Mouse (Mus musculus): ENCODE data around the gene Plxna4. TPM values are rescaled to one million over a fixed set of nuclear protein-coding genes. Genes with fewer than 3 reads are reported as not detected.

Gene Plxna4
- polyA plus RNA-seq, 1 experiment: 3.5 TPM

DNA sequence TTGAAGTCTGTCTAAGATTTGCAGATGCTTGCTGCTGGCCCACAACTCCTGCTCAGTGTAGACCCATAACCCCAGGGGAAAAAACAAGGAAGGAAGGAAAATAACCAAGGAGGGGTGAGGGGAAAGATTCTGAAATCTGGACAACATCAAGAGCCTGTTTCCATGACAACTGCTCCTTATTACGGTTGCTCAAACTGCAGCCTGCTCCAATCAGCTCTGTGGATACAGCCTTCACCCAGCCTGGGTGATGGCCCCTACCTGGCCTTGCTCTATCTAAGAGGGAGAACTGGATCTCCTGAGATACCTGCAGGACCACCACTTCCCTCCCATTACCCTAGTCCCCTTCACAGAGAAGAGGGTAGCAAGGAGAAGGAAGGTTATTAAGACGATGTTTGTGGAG lies 143.6 kb downstream of the Plxna4 start:
- TF ChIP-seq FLI1 (IDR thresholded peaks at IDR 0.05; ENCODE audit: low read length) (no peak), GATA1 (IDR thresholded peaks at IDR 0.05; ENCODE audit: borderline replicate concordance, low read length) (no peak)
- H3K27me3 ChIP-seq (replicated peaks): peaks cover 9% of the 10 kb centered on the region
- peaks cover 18% of the 10 kb centered on the region for H3K4me1 ChIP-seq
- H3K4me3 ChIP-seq (replicated peaks): no peak overlapping the region
- no peaks in the 10 kb centered on the region for H3K9me3 ChIP-seq
- no peaks in the 10 kb centered on the region for H3K36me3 ChIP-seq (replicated peaks; ENCODE audit: low read length)

GRCm38 (mm10) chr6:32443679-32444078 lies 144.3 kb downstream of the Plxna4 start:
- TF ChIP-seq GATA1 (IDR thresholded peaks at IDR 0.05; ENCODE audit: borderline replicate concordance, low read length) (no peak), FLI1 (IDR thresholded peaks at IDR 0.05; ENCODE audit: low read length) (no peak)
- Histone ChIP-seq H3K36me3 (replicated peaks; ENCODE audit: low read length) (no peaks in the 10 kb centered on the region), H3K4me1 (peaks cover 25% of the 10 kb centered on the region), H3K9me3 (no peaks in the 10 kb centered on the region), H3K4me3 (replicated peaks) (no peak overlapping the region), H3K27me3 (replicated peaks) (peaks cover 8% of the 10 kb centered on the region)

DNA sequence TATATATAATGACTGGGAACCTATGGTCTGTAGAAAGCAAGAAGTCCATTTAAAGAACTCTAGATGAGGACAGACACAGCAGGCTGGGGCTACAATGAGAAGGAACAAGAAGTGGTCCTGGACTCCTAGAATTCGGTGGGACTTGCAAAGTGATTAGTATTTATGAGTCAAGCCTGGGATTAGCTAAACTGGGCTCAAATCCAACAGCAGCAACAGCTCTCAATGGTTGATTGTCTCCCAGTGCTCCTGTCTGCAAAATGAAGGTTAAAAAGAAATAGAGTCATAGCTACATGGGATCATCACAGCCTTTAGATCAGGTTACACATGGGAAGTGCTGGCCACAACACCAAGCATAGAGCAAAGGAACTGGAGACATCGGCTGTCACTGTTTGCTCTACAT lies 148.6 kb downstream of the Plxna4 start:
- H3K9me3 ChIP-seq: no peaks in the 10 kb centered on the region
- peaks cover 6% of the 10 kb centered on the region for H3K27me3 ChIP-seq (replicated peaks)
- H3K4me3 ChIP-seq (replicated peaks): no peak overlapping the region
- no peaks in the 10 kb centered on the region for H3K36me3 ChIP-seq (replicated peaks; ENCODE audit: low read length)
- TF ChIP-seq GATA1 (IDR thresholded peaks at IDR 0.05; ENCODE audit: borderline replicate concordance, low read length) (no peak), FLI1 (IDR thresholded peaks at IDR 0.05; ENCODE audit: low read length) (no peak)
- peaks cover 39% of the 10 kb centered on the region for H3K4me1 ChIP-seq

DNA sequence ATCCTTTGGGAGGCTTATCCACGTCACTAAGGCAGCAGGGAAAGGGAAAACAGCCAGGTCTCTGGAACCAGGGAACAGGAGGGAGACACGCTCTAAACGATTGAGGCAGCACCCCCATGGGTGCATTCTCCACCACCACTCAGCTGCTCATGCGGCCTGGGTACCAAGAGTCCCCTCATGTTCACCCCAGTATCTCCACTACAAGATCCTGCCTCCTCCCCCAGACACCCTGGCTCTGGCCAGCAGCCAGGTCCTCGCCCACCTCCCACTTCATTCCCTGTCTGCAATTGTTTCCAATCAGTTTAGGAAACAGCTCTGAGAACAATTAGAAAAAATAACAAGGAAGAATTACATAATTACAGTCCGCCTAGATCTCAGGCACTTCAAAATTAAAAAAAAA lies 150.8 kb downstream of the Plxna4 start:
- Histone ChIP-seq H3K9me3 (no peaks in the 10 kb centered on the region), H3K4me1 (peaks cover 39% of the 10 kb centered on the region), H3K36me3 (replicated peaks; ENCODE audit: low read length) (no peaks in the 10 kb centered on the region), H3K27me3 (replicated peaks) (peaks cover 8% of the 10 kb centered on the region), H3K4me3 (replicated peaks) (no peak overlapping the region)
- TF ChIP-seq GATA1 (IDR thresholded peaks at IDR 0.05; ENCODE audit: borderline replicate concordance, low read length) (no peak), FLI1 (IDR thresholded peaks at IDR 0.05; ENCODE audit: low read length) (no peak)

GRCm38 (mm10) chr6:32423124-32423523 lies 164.9 kb downstream of the Plxna4 start:
- Histone ChIP-seq H3K36me3 (replicated peaks; ENCODE audit: low read length) (peaks cover 3% of the 10 kb centered on the region), H3K9me3 (no peaks in the 10 kb centered on the region), H3K27me3 (replicated peaks) (no peaks in the 10 kb centered on the region), H3K4me3 (replicated peaks) (no peak overlapping the region), H3K4me1 (peaks cover 15% of the 10 kb centered on the region; the same call in 1 of the 2 replicates)
- TF ChIP-seq FLI1 (IDR thresholded peaks at IDR 0.05; ENCODE audit: low read length) (no peak), GATA1 (IDR thresholded peaks at IDR 0.05; ENCODE audit: borderline replicate concordance, low read length) (no peak)

DNA sequence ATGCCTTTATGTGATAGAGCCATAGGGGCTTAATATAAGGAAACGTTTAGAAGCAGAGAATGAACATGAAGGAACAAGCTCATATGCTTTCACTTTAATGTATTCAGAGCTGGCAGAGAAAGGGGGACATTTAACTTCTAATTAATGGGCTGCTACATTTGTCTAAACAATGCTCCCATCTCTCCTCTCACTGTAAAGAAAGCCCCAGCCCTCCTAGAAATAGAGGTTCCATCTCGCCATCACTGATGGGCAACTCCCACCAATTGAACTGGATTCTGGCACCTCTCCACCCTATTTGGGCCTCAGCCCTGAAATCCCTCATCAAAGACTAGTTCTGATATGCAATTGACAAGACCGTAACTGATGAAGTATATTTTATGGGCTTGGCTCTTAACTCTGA lies 167.4 kb downstream of the Plxna4 start:
- H3K36me3 ChIP-seq (replicated peaks; ENCODE audit: low read length): no peaks in the 10 kb centered on the region
- no peaks in the 10 kb centered on the region for H3K9me3 ChIP-seq
- TF ChIP-seq FLI1 (IDR thresholded peaks at IDR 0.05; ENCODE audit: low read length) (no peak), GATA1 (IDR thresholded peaks at IDR 0.05; ENCODE audit: borderline replicate concordance, low read length) (no peak)
- no peak overlapping the region for H3K4me3 ChIP-seq (replicated peaks)
- peaks cover 21% of the 10 kb centered on the region for H3K4me1 ChIP-seq
- no peaks in the 10 kb centered on the region for H3K27me3 ChIP-seq (replicated peaks)

GRCm38 (mm10) chr6:32417351-32417750 lies 170.6 kb downstream of the Plxna4 start:
- no peak for TF ChIP-seq GATA1 (IDR thresholded peaks at IDR 0.05; ENCODE audit: borderline replicate concordance, low read length)
- no peak for TF ChIP-seq FLI1 (IDR thresholded peaks at IDR 0.05; ENCODE audit: low read length)
- Histone ChIP-seq H3K4me3 (replicated peaks) (no peak overlapping the region), H3K4me1 (peaks cover 33% of the 10 kb centered on the region), H3K36me3 (replicated peaks; ENCODE audit: low read length) (no peaks in the 10 kb centered on the region), H3K9me3 (no peaks in the 10 kb centered on the region), H3K27me3 (replicated peaks) (no peaks in the 10 kb centered on the region)

DNA sequence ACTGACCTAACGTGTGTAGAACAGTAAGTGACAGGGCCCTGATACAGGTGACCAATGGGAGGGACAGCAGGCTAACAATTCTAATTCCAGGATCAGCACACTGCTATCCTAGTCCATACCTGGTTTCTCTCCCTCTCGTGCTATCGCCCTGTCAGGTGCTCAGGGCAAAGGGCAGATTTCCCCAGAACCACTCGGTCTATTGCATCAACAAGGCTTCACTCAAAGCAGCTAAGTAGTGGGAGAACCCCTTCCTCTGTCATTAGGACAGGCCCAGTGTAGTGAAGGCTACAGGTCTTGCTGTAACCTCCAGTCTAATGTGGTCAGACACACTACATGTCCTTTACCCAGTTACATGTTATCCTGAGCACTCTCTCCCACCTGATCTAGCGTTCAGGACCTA lies 176.7 kb downstream of the Plxna4 start:
- no peak overlapping the region for H3K4me3 ChIP-seq (replicated peaks)
- peaks cover 33% of the 10 kb centered on the region for H3K4me1 ChIP-seq
- no peaks in the 10 kb centered on the region for H3K36me3 ChIP-seq (replicated peaks; ENCODE audit: low read length)
- peaks cover 7% of the 10 kb centered on the region for H3K27me3 ChIP-seq (replicated peaks)
- no peaks in the 10 kb centered on the region for H3K9me3 ChIP-seq
- TF ChIP-seq FLI1 (IDR thresholded peaks at IDR 0.05; ENCODE audit: low read length) (no peak), GATA1 (IDR thresholded peaks at IDR 0.05; ENCODE audit: borderline replicate concordance, low read length) (no peak)

DNA sequence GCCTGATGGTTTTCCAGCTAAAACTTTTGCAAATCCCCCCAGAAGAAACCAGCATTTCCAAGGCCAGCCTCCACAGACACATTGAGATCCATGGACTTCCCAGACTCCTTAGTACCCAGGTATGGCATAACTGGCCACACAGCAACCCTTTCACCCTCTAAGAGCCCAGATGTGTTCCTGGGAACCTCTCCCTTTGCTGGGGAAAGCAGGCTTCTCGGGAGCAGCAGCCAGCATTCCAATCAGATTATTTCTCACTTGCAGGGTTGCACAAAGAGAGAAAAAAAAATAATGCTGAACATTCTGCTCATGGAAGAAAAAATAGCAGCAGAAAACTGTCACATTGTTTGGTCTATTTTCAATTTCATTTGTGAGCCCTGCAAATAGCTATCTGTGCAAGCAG lies 178.4 kb downstream of the Plxna4 start:
- H3K9me3 ChIP-seq: no peaks in the 10 kb centered on the region
- peaks cover 7% of the 10 kb centered on the region for H3K27me3 ChIP-seq (replicated peaks)
- no peak overlapping the region for H3K4me3 ChIP-seq (replicated peaks)
- no peak for TF ChIP-seq GATA1 (IDR thresholded peaks at IDR 0.05; ENCODE audit: borderline replicate concordance, low read length)
- TF ChIP-seq FLI1 (IDR thresholded peaks at IDR 0.05; ENCODE audit: low read length): no peak
- H3K36me3 ChIP-seq (replicated peaks; ENCODE audit: low read length): no peaks in the 10 kb centered on the region
- H3K4me1 ChIP-seq: peaks cover 22% of the 10 kb centered on the region

DNA sequence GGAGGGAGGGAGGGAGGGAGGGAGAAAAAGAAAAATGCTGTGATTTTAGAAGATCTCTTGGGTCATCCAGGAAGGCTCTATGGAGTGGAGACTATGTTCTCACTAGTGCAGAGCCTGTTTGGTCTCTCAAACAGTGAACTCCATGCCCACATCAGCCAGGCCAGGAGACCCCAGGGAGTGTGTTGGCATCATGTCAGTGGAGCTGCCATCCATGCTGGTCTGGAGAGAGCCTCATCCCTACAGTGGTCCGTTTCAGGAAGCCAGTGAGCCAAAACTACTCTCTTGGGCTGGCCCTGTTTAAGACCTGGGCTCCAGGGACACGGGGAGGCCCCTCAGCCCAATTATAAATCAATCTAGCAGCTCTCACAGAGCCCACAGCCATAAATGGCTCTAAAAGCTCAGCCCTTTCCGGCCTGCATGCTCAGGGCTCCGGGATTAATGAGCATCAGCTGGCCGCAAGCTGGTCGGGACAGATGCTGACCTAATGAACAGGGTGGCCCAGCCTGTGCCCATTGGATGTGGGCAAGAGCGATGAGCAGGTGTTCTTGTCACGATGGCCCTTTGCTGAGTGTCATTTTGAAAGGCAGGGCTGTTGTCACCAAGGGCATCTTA lies 180.3 kb downstream of the Plxna4 start:
- peaks cover 16% of the 10 kb centered on the region for H3K4me1 ChIP-seq
- TF ChIP-seq GATA1 (IDR thresholded peaks at IDR 0.05; ENCODE audit: borderline replicate concordance, low read length) (no peak), FLI1 (IDR thresholded peaks at IDR 0.05; ENCODE audit: low read length) (no peak)
- no peaks in the 10 kb centered on the region for H3K9me3 ChIP-seq
- H3K36me3 ChIP-seq (replicated peaks; ENCODE audit: low read length): no peaks in the 10 kb centered on the region
- H3K4me3 ChIP-seq (replicated peaks): no peak overlapping the region
- peaks cover 7% of the 10 kb centered on the region for H3K27me3 ChIP-seq (replicated peaks)
